Mouse (Mus musculus) erythroblast, embryonic 14.5 days (primary cell): ENCODE results near the gene Arhgef2. TPM values are rescaled to one million over a fixed set of nuclear protein-coding genes. Genes with fewer than 3 reads are reported as not detected.
"Not testable (repeated sequence)": the region's sequence is repeated elsewhere in the genome, so short reads cannot be mapped to it uniquely, and the experiment has no call there.

Source experiments
- H3K27me3 ChIP-seq: 2 replicates; pipeline ENCODE4 v1.6.1; 2012; ENCODE audit warnings: inconsistent platforms; ENCODE audit not compliant: control insufficient read depth
- H3K36me3 ChIP-seq: 2 replicates; pipeline ENCODE4 v1.6.1; 2012; ENCODE audit warnings: mild to moderate bottlenecking, inconsistent platforms; ENCODE audit not compliant: control insufficient read depth
- H3K4me1 ChIP-seq: 2 replicates; pipeline ENCODE4 v1.6.1; 2012; ENCODE audit warnings: inconsistent platforms; ENCODE audit not compliant: control insufficient read depth
- H3K4me3 ChIP-seq: replicated peaks from 2 replicates; pipeline ENCODE3; 2012; ENCODE audit warnings: moderate library complexity, mild to moderate bottlenecking, inconsistent platforms
- H3K9me3 ChIP-seq: 2 replicates; pipeline ENCODE4 v1.6.1; 2012; ENCODE audit warnings: low read length, inconsistent platforms, mixed read lengths; ENCODE audit not compliant: control insufficient read depth
- GATA1 ChIP-seq: IDR thresholded peaks from 2 replicates; pipeline ENCODE4 v1.6.1; 2012; ENCODE audit warnings: low read length, inconsistent platforms, mixed read lengths
- TAL1 ChIP-seq: IDR thresholded peaks from 3 replicates; pipeline ENCODE4 v1.6.1; 2012; ENCODE audit warnings: low read length, inconsistent platforms, mixed read lengths
- polyA plus RNA-seq: library from polyadenylated mRNA; stranded (reverse); fragments of >175 nt; gene quantifications from 2 replicates; pipeline ENCODE4 v1.2.3, GENCODE M21; 2012

The Arhgef2 gene
- polyA plus RNA-seq, 1 experiment, result 0.13 TPM

- TF ChIP-seq GATA1 (no peak), TAL1 (no peak)
- peaks cover 2% of the 10 kb centered on the region for H3K4me1 ChIP-seq
- H3K4me3 ChIP-seq, result no peak overlapping the region
- no peaks in the 10 kb centered on the region for H3K27me3 ChIP-seq
- H3K9me3 ChIP-seq, result no peaks in the 10 kb centered on the region
- peaks cover 61% of the 10 kb centered on the region for H3K36me3 ChIP-seq
Measured at GRCm38 (mm10) chr3:88569093-88569492, 36.7 kb upstream of the Arhgef2 start.

- Histone ChIP-seq H3K4me1 (peaks cover 2% of the 10 kb centered on the region), H3K4me3 (no peak overlapping the region), H3K27me3 (no peaks in the 10 kb centered on the region), H3K36me3 (peaks cover 55% of the 10 kb centered on the region), H3K9me3 (no peaks in the 10 kb centered on the region)
- TF ChIP-seq TAL1 (no peak), GATA1 (no peak)
Measured at GRCm38 (mm10) chr3:88569694-88570093, 36.1 kb upstream of the Arhgef2 start.

GRCm38 (mm10) chr3:88570341-88570740 is 35.4 kb upstream of the Arhgef2 start:
- Histone ChIP-seq H3K4me1 (peaks cover 2% of the 10 kb centered on the region), H3K9me3 (no peaks in the 10 kb centered on the region), H3K27me3 (no peaks in the 10 kb centered on the region), H3K4me3 (no peak overlapping the region), H3K36me3 (peaks cover 49% of the 10 kb centered on the region)
- TF ChIP-seq TAL1 (no peak), GATA1 (no peak)

- TF ChIP-seq GATA1 (no peak), TAL1 (no peak)
- H3K4me1 ChIP-seq, result peaks cover 2% of the 10 kb centered on the region
- no peaks in the 10 kb centered on the region for H3K9me3 ChIP-seq
- H3K4me3 ChIP-seq, result no peak overlapping the region
- H3K36me3 ChIP-seq, result peaks cover 34% of the 10 kb centered on the region
- no peaks in the 10 kb centered on the region for H3K27me3 ChIP-seq
Measured at GRCm38 (mm10) chr3:88571856-88572255, 33.9 kb upstream of the Arhgef2 start.

- Histone ChIP-seq H3K36me3 (peaks cover 27% of the 10 kb centered on the region), H3K4me1 (peaks cover 4% of the 10 kb centered on the region), H3K4me3 (no peak overlapping the region), H3K9me3 (no peaks in the 10 kb centered on the region), H3K27me3 (no peaks in the 10 kb centered on the region)
- TF ChIP-seq TAL1 (no peak), GATA1 (no peak)
Measured at GRCm38 (mm10) chr3:88572835-88573234, 32.9 kb upstream of the Arhgef2 start.

- Histone ChIP-seq H3K4me1 (peaks cover 7% of the 10 kb centered on the region), H3K36me3 (peaks cover 17% of the 10 kb centered on the region), H3K4me3 (no peak overlapping the region), H3K27me3 (no peaks in the 10 kb centered on the region), H3K9me3 (no peaks in the 10 kb centered on the region)
- TF ChIP-seq GATA1, result no peak
- TF ChIP-seq TAL1, result no peak
Measured at GRCm38 (mm10) chr3:88573810-88574209, 32.0 kb upstream of the Arhgef2 start.

- no peaks in the 10 kb centered on the region for H3K9me3 ChIP-seq
- peaks cover 22% of the 10 kb centered on the region for H3K4me1 ChIP-seq
- no peak within 1 kb of the TSS for H3K4me3 ChIP-seq
- H3K27me3 ChIP-seq, result no peaks in the 10 kb centered on the region
- no peaks in the 10 kb centered on the region for H3K36me3 ChIP-seq
- TF ChIP-seq GATA1, result no peak
- no peak for TF ChIP-seq TAL1
Measured at GRCm38 (mm10) chr3:88575540-88575939, 30.2 kb upstream of the Arhgef2 start, which contains the start of gene Ssr2. Gene Ssr2, plus strand, starts transcription at chr3:88575876.

- H3K36me3 ChIP-seq, result peaks cover 21% of the 10 kb centered on the region
- H3K4me3 ChIP-seq, H3K9me3 ChIP-seq, H3K27me3 ChIP-seq: not testable (repeated sequence)
- H3K4me1 ChIP-seq, result peaks cover 29% of the 10 kb centered on the region
Measured at GRCm38 (mm10) chr3:88577846-88578245, 27.9 kb upstream of the Arhgef2 start.

GRCm38 (mm10) chr3:88578498-88579424 is 27.0 kb upstream of the Arhgef2 start:
- Histone ChIP-seq H3K27me3 (no peaks in the 10 kb centered on the region), H3K4me1 (peaks cover 29% of the 10 kb centered on the region), H3K36me3 (peaks cover 30% of the 10 kb centered on the region), H3K4me3 (peak overlapping the region; percentile 92), H3K9me3 (no peaks in the 10 kb centered on the region)
- TF ChIP-seq TAL1 (no peak), GATA1 (no peak)
